ENCODE assay signal across 8 mouse cellular contexts in genomic region chr8:71568941-71569340, GRCm38 (mm10). TPM values are rescaled to one million over a fixed set of nuclear protein-coding genes. Genes with fewer than 3 reads are reported as not detected.
DNase-seq lines count a peak whose midpoint lies in the region; ATAC-seq and TF ChIP-seq lines count a peak whose summit lies in the region.
"Had no signal": no experiment of that assay in that cellular context is flagged by ENCODE, and none has a peak within 500 bp of the region (broad histone marks: within the 10 kb centered on the region; RNA-seq: fewer than 3 reads in every experiment).

No protein-coding gene starts in this region.

- peak overlapping the region; percentile 61 for H3K4me3 ChIP-seq in kidney, postnatal 0 days (replicated peaks; ENCODE audit: low read depth, low read length)
- H3K4me3 ChIP-seq in forebrain, embryonic 11.5 days (ENCODE audit: low read depth, low read length) = peak overlapping the region; percentile 63
- peak overlapping the region; percentile 66 for H3K4me3 ChIP-seq in intestine, embryonic 15.5 days (replicated peaks)
- peak overlapping the region; percentile 61 for H3K4me3 ChIP-seq in neural tube, embryonic 12.5 days

- H3K9me3 ChIP-seq in kidney, postnatal 0 days (replicated peaks; ENCODE audit: low read length) = no peaks in the 10 kb centered on the region
- peaks cover 4% of the 10 kb centered on the region for H3K9me3 ChIP-seq in forebrain, embryonic 11.5 days (ENCODE audit: control insufficient read depth, low read length)
- no peaks in the 10 kb centered on the region for H3K9me3 ChIP-seq in intestine, embryonic 15.5 days
- peaks cover 5% of the 10 kb centered on the region; the same call in 1 of the 2 replicates for H3K9me3 ChIP-seq in neural tube, embryonic 12.5 days

- ATAC-seq in kidney, postnatal 0 days (replicated peaks; ENCODE audit: low FRiP score, low read depth) = no peak
- no peak for ATAC-seq in forebrain, embryonic 11.5 days (replicated peaks; ENCODE audit: low FRiP score)
- no peak for ATAC-seq in intestine, embryonic 15.5 days
- no peak for ATAC-seq in neural tube, embryonic 12.5 days (ENCODE audit: low FRiP score, low read depth)
- no peak for ATAC-seq in erythroblast, adult 5-6 weeks (replicated peaks; ENCODE audit: low FRiP score, poor library complexity, severe bottlenecking)

- H3K4me2 ChIP-seq in kidney, postnatal 0 days (ENCODE audit: low read length) = peak overlapping the region; percentile 62
- peak overlapping the region; percentile 93 for H3K4me2 ChIP-seq in forebrain, embryonic 11.5 days (ENCODE audit: low read depth, low read length, severe bottlenecking)
- peak overlapping the region; percentile 84 for H3K4me2 ChIP-seq in intestine, embryonic 15.5 days (replicated peaks)
- peak overlapping the region; percentile 89 for H3K4me2 ChIP-seq in neural tube, embryonic 12.5 days (replicated peaks)

- no peaks in the 10 kb centered on the region for H3K36me3 ChIP-seq in kidney, postnatal 0 days (ENCODE audit: insufficient read depth, low read length)
- no peaks in the 10 kb centered on the region for H3K36me3 ChIP-seq in forebrain, embryonic 11.5 days (ENCODE audit: control insufficient read depth, insufficient read depth, low read length)
- no peaks in the 10 kb centered on the region for H3K36me3 ChIP-seq in intestine, embryonic 15.5 days
- H3K36me3 ChIP-seq in neural tube, embryonic 12.5 days = no peaks in the 10 kb centered on the region

- peak overlapping the region; percentile 67 for H3K9ac ChIP-seq in kidney, postnatal 0 days (ENCODE audit: low read depth, low read length)
- peak overlapping the region; percentile 57; the same call in 1 of the 2 replicates for H3K9ac ChIP-seq in forebrain, embryonic 11.5 days (ENCODE audit: low read length)
- H3K9ac ChIP-seq in intestine, embryonic 15.5 days = peak overlapping the region; percentile 54; the same call in 1 of the 2 replicates
- peak overlapping the region; percentile 52; the same call in 1 of the 2 replicates for H3K9ac ChIP-seq in neural tube, embryonic 12.5 days

- intact Hi-C loops in left cerebral cortex, postnatal 4 days (cut with DNase I) = loop anchor here (10.0 kb wide), 1 partner anchor 96 kb away; no protein-coding TSS in a partner anchor

- no peak for DNase-seq in kidney, postnatal 0 days (ENCODE audit: low spot score)
- DNase-seq in kidney, postnatal 36 days = no peak
- DNase-seq in forebrain, embryonic 11.5 days (ENCODE audit: low spot score) = no peak
- DNase-seq in left cerebral cortex, postnatal 4 days = no peak

- TF ChIP-seq CTCF in kidney, postnatal 0 days (IDR thresholded peaks at IDR 0.05; ENCODE audit: low read depth) = no peak

- H3K27me3 ChIP-seq in kidney, postnatal 0 days (ENCODE audit: insufficient read depth, low read length) = no peaks in the 10 kb centered on the region
- peaks cover 6% of the 10 kb centered on the region; the same call in 1 of the 2 replicates for H3K27me3 ChIP-seq in forebrain, embryonic 11.5 days (ENCODE audit: control insufficient read depth, insufficient read depth, low read length)
- no peaks in the 10 kb centered on the region; the same call in 1 of the 2 replicates for H3K27me3 ChIP-seq in intestine, embryonic 15.5 days (replicated peaks)
- H3K27me3 ChIP-seq in neural tube, embryonic 12.5 days (replicated peaks) = peaks cover 29% of the 10 kb centered on the region

- 25% methylated on average over 6 of the region's 6 CpGs for WGBS in kidney, postnatal 0 days
- WGBS in forebrain, embryonic 11.5 days = 17% methylated on average over 6 of the region's 6 CpGs
- WGBS in intestine, embryonic 15.5 days = 23% methylated on average over 6 of the region's 6 CpGs
- WGBS in neural tube, embryonic 12.5 days = 18% methylated on average over 6 of the region's 6 CpGs

- peaks cover 6% of the 10 kb centered on the region; the same call in 1 of the 2 replicates for H3K4me1 ChIP-seq in kidney, postnatal 0 days (replicated peaks; ENCODE audit: insufficient read depth, low read length)
- H3K4me1 ChIP-seq in forebrain, embryonic 11.5 days (replicated peaks; ENCODE audit: control insufficient read depth, insufficient read depth, low read length) = peaks cover 7% of the 10 kb centered on the region; the same call in 1 of the 2 replicates
- H3K4me1 ChIP-seq in intestine, embryonic 15.5 days (replicated peaks) = peaks cover 18% of the 10 kb centered on the region
- H3K4me1 ChIP-seq in neural tube, embryonic 12.5 days = peaks cover 28% of the 10 kb centered on the region

- peak overlapping the region; percentile 96 for H3K27ac ChIP-seq in kidney, postnatal 0 days
- no peak overlapping the region for H3K27ac ChIP-seq in forebrain, embryonic 11.5 days (ENCODE audit: low read depth, low read length)
- H3K27ac ChIP-seq in intestine, embryonic 15.5 days = peak overlapping the region; percentile 81; the same call in 1 of the 2 replicates
- H3K27ac ChIP-seq in neural tube, embryonic 12.5 days = no peak overlapping the region

RNA-seq across cellular contexts. Expression of gene Slc27a1, which starts 0.3 kb away (rescaled TPM):
- polyA plus RNA-seq in kidney, postnatal 0 days (2015; fragmentation: Nextera tagmentation; extraction: Ambion mirVana) = 50.5 and 53.7 TPM in 2 replicates
- 18.4 and 19.1 TPM in 2 replicates for polyA plus RNA-seq in forebrain, embryonic 11.5 days (2014; fragmentation: Nextera tagmentation; extraction: Ambion mirVana)
- polyA plus RNA-seq in intestine, embryonic 15.5 days (2015; fragmentation: Nextera tagmentation; extraction: Ambion mirVana) = 23.3 and 25.1 TPM in 2 replicates
- 46.1 and 46.5 TPM in 2 replicates for polyA plus RNA-seq in neural tube, embryonic 12.5 days (2016; fragmentation: Nextera tagmentation; extraction: Ambion mirVana)
- 10 to 100 TPM; 60.5 to 71.1 TPM for total RNA-seq in left cerebral cortex, postnatal 4 days (2021)
- 0.42 and 1.2 TPM in 2 replicates for total RNA-seq in erythroblast, adult 5-6 weeks (2015; ENCODE audit: low replicate concordance)
- 0.51 TPM in 1 of 2 replicates, not detected in the other for total RNA-seq in erythroblast, adult 5-6 weeks (2017; ENCODE audit: low replicate concordance)

RNA-seq across cellular contexts. Expression of gene Nxnl1, which starts 2.5 kb away (rescaled TPM):
- polyA plus RNA-seq in kidney, postnatal 0 days (2015; fragmentation: Nextera tagmentation; extraction: Ambion mirVana) = 0.13 and 0.20 TPM in 2 replicates
- not detected in 2 replicates for polyA plus RNA-seq in forebrain, embryonic 11.5 days (2014; fragmentation: Nextera tagmentation; extraction: Ambion mirVana)
- 0.06 TPM in 1 of 2 replicates, not detected in the other for polyA plus RNA-seq in intestine, embryonic 15.5 days (2015; fragmentation: Nextera tagmentation; extraction: Ambion mirVana)
- not detected in 2 replicates for polyA plus RNA-seq in neural tube, embryonic 12.5 days (2016; fragmentation: Nextera tagmentation; extraction: Ambion mirVana)
- not detected for total RNA-seq in left cerebral cortex, postnatal 4 days (2021)
- not detected in 2 replicates for total RNA-seq in erythroblast, adult 5-6 weeks (2015; ENCODE audit: low replicate concordance)
- total RNA-seq in erythroblast, adult 5-6 weeks (2017; ENCODE audit: low replicate concordance) = not detected in 2 replicates

RNA-seq across cellular contexts. Expression of gene Tmem221, which starts 10.3 kb away (rescaled TPM):
- polyA plus RNA-seq in kidney, postnatal 0 days (2015; fragmentation: Nextera tagmentation; extraction: Ambion mirVana) = 17.1 and 19.1 TPM in 2 replicates
- 0.15 TPM in 1 of 2 replicates, not detected in the other for polyA plus RNA-seq in forebrain, embryonic 11.5 days (2014; fragmentation: Nextera tagmentation; extraction: Ambion mirVana)
- polyA plus RNA-seq in intestine, embryonic 15.5 days (2015; fragmentation: Nextera tagmentation; extraction: Ambion mirVana) = 2.1 and 2.8 TPM in 2 replicates
- 0.11 and 0.13 TPM in 2 replicates for polyA plus RNA-seq in neural tube, embryonic 12.5 days (2016; fragmentation: Nextera tagmentation; extraction: Ambion mirVana)
- not detected for total RNA-seq in left cerebral cortex, postnatal 4 days (2021)
- not detected in 2 replicates for total RNA-seq in erythroblast, adult 5-6 weeks (2015; ENCODE audit: low replicate concordance)
- total RNA-seq in erythroblast, adult 5-6 weeks (2017; ENCODE audit: low replicate concordance) = not detected in 2 replicates
- total RNA-seq: hematopoietic stem cell, adult 5-6 weeks had no signal

RNA-seq across cellular contexts. Expression of gene Pgls, which starts 23.0 kb away (rescaled TPM):
- polyA plus RNA-seq in kidney, postnatal 0 days (2015; fragmentation: Nextera tagmentation; extraction: Ambion mirVana) = 279 and 296 TPM in 2 replicates
- 218 and 238 TPM in 2 replicates for polyA plus RNA-seq in forebrain, embryonic 11.5 days (2014; fragmentation: Nextera tagmentation; extraction: Ambion mirVana)
- polyA plus RNA-seq in intestine, embryonic 15.5 days (2015; fragmentation: Nextera tagmentation; extraction: Ambion mirVana) = 241 and 243 TPM in 2 replicates
- 198 and 217 TPM in 2 replicates for polyA plus RNA-seq in neural tube, embryonic 12.5 days (2016; fragmentation: Nextera tagmentation; extraction: Ambion mirVana)
- total RNA-seq in left cerebral cortex, postnatal 4 days (2021) = 10 to 100 TPM; 85.7 to 97.3 TPM
- 24.0 and 27.4 TPM in 2 replicates for total RNA-seq in erythroblast, adult 5-6 weeks (2015; ENCODE audit: low replicate concordance)
- total RNA-seq in erythroblast, adult 5-6 weeks (2017; ENCODE audit: low replicate concordance) = 13.5 and 23.2 TPM in 2 replicates

RNA-seq across cellular contexts. Expression of gene Mvb12a, which starts 26.2 kb away (rescaled TPM):
- polyA plus RNA-seq in kidney, postnatal 0 days (2015; fragmentation: Nextera tagmentation; extraction: Ambion mirVana) = 129 and 131 TPM in 2 replicates
- 50.1 and 62.8 TPM in 2 replicates for polyA plus RNA-seq in forebrain, embryonic 11.5 days (2014; fragmentation: Nextera tagmentation; extraction: Ambion mirVana)
- 103 and 115 TPM in 2 replicates for polyA plus RNA-seq in intestine, embryonic 15.5 days (2015; fragmentation: Nextera tagmentation; extraction: Ambion mirVana)
- polyA plus RNA-seq in neural tube, embryonic 12.5 days (2016; fragmentation: Nextera tagmentation; extraction: Ambion mirVana) = 62.6 and 65.8 TPM in 2 replicates
- 10 to 100 TPM; 37.4 to 40.7 TPM for total RNA-seq in left cerebral cortex, postnatal 4 days (2021)
- 11.3 and 18.6 TPM in 2 replicates for total RNA-seq in erythroblast, adult 5-6 weeks (2015; ENCODE audit: low replicate concordance)
- total RNA-seq in erythroblast, adult 5-6 weeks (2017; ENCODE audit: low replicate concordance) = 5.0 and 9.1 TPM in 2 replicates

Comparison
In these comparisons a context has a peak if more than half of its experiments do, and no peak if none do; other contexts are left out.
1. H3K27ac ChIP-seq: peak in kidney, postnatal 0 days (single experiment) and intestine, embryonic 15.5 days (single experiment); none in forebrain, embryonic 11.5 days (single experiment) and neural tube, embryonic 12.5 days (single experiment).
2. Peak in every context shown above with its lines, with median percentiles within 50 percentile points of each other: H3K4me2 ChIP-seq, H3K4me3 ChIP-seq and H3K9ac ChIP-seq.